Mouse (Mus musculus): ENCODE results near the gene Slit3. TPM values are rescaled to one million over a fixed set of nuclear protein-coding genes. Genes with fewer than 3 reads are reported as not detected.

Gene Slit3
- polyA plus RNA-seq, 2 experiments, result 0.20 to 0.23 TPM

DNA sequence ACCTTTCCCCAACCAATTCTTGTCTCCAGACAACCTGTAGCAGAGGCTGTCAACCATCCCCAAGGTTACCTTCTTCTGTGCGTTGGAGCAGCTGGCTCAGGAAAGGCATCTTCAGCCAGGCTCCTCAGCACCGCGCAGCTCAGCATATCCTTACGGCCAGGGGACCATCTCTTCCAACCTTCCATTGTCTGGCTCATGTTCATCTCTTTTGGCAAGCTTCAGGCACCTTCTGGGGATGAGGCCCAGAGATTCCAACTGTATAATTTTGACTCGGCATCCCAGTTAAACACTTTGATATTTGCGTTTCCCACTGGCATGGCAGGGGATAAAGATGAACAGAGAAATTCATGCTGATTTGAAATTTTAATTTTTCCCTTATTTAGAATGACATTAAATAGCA lies 622.6 kb downstream of the Slit3 start:
- TF ChIP-seq EP300 (IDR thresholded peaks at IDR 0.05; ENCODE audit: low read depth), result no peak
- DNase-seq (ENCODE audit: low read depth in 3 of 3, low spot score in 3 of 3) (no peak), ATAC-seq (ENCODE audit: insufficient read depth) (no peak)
- Histone ChIP-seq H3K4me1 (replicated peaks; ENCODE audit: control insufficient read depth in 2 of 2, insufficient read depth in 2 of 2, low read length in 1 of 2) (no peaks in the 10 kb centered on the region), H3K36me3 (replicated peaks; ENCODE audit: control insufficient read depth, insufficient read depth, low read depth) (no peaks in the 10 kb centered on the region), H3K4me3 (ENCODE audit: insufficient read depth in 1 of 2, low read depth in 2 of 2, low read length in 2 of 2) (no peak overlapping the region), H3K9ac (replicated peaks) (no peak overlapping the region), H3K9me3 (ENCODE audit: control insufficient read depth, low read length) (no peaks in the 10 kb centered on the region), H3K27me3 (ENCODE audit: control insufficient read depth, insufficient read depth, low read length) (no peaks in the 10 kb centered on the region), H3K27ac (no peak overlapping the region), H3K4me2 (ENCODE audit: low read depth) (no peak overlapping the region)
- 79% methylated on average over 6 of the region's 6 CpGs for WGBS (ENCODE audit: insufficient replicate concordance)

- Histone ChIP-seq H3K4me3 (ENCODE audit: insufficient read depth in 1 of 2, low read depth in 2 of 2, low read length in 2 of 2) (no peak overlapping the region), H3K9ac (replicated peaks) (no peak overlapping the region), H3K4me2 (ENCODE audit: low read depth) (no peak overlapping the region), H3K36me3 (replicated peaks; ENCODE audit: control insufficient read depth, insufficient read depth, low read depth) (no peaks in the 10 kb centered on the region), H3K27ac (no peak overlapping the region), H3K27me3 (ENCODE audit: control insufficient read depth, insufficient read depth, low read length) (no peaks in the 10 kb centered on the region), H3K4me1 (replicated peaks; ENCODE audit: control insufficient read depth in 2 of 2, insufficient read depth in 2 of 2, low read length in 1 of 2) (no peaks in the 10 kb centered on the region), H3K9me3 (ENCODE audit: control insufficient read depth, low read length) (no peaks in the 10 kb centered on the region)
- ATAC-seq (ENCODE audit: insufficient read depth), result no peak
- 67% methylated on average over 6 of the region's 6 CpGs for WGBS (ENCODE audit: insufficient replicate concordance)
- DNase-seq (ENCODE audit: low read depth in 3 of 3, low spot score in 3 of 3), result no peak
- TF ChIP-seq CTCF (IDR thresholded peaks at IDR 0.05; ENCODE audit: low read depth) (no peak), EP300 (IDR thresholded peaks at IDR 0.05; ENCODE audit: low read depth) (no peak)
Measured at GRCm38 (mm10) chr11:35744571-35744970, 623.5 kb downstream of the Slit3 start.

DNA sequence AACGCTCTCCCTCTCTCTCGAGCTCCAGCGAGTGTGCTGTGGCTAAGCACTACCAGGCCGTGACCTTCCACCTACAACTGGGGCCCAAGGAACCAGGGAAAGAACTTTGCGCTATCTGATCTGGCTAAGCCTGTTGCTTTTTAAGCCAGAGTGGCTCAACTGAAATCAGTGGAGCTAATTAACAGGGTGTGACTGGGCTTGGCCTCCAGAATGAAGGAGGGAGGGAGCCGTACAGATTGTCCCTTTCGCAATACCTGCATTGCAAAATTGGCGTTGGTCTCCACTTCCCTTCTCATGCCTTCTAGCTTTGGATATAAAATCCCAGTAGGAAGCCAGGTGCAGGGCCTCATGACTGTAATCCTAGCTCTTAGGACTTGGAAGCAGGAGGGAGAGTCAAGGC lies 629.6 kb downstream of the Slit3 start:
- H3K27ac ChIP-seq, result no peak overlapping the region
- H3K9ac ChIP-seq (replicated peaks), result no peak overlapping the region
- no peaks in the 10 kb centered on the region; a peak in 1 of 4 replicates for H3K4me1 ChIP-seq (replicated peaks; ENCODE audit: control insufficient read depth in 2 of 2, insufficient read depth in 2 of 2, low read length in 1 of 2)
- no peaks in the 10 kb centered on the region for H3K27me3 ChIP-seq (ENCODE audit: control insufficient read depth, insufficient read depth, low read length)
- no peak for ATAC-seq (ENCODE audit: insufficient read depth)
- H3K36me3 ChIP-seq (replicated peaks; ENCODE audit: control insufficient read depth, insufficient read depth, low read depth), result no peaks in the 10 kb centered on the region
- no peak overlapping the region for H3K4me3 ChIP-seq (ENCODE audit: insufficient read depth in 1 of 2, low read depth in 2 of 2, low read length in 2 of 2)
- H3K4me2 ChIP-seq (ENCODE audit: low read depth), result no peak overlapping the region
- H3K9me3 ChIP-seq (ENCODE audit: control insufficient read depth, low read length), result no peaks in the 10 kb centered on the region
- DNase-seq (ENCODE audit: low read depth in 3 of 3, low spot score in 3 of 3), result no peak
- 69% methylated on average over 8 of the region's 8 CpGs for WGBS (ENCODE audit: insufficient replicate concordance)
- TF ChIP-seq CTCF (IDR thresholded peaks at IDR 0.05; ENCODE audit: low read depth), result no peak
- TF ChIP-seq EP300 (IDR thresholded peaks at IDR 0.05; ENCODE audit: low read depth), result no peak

DNA sequence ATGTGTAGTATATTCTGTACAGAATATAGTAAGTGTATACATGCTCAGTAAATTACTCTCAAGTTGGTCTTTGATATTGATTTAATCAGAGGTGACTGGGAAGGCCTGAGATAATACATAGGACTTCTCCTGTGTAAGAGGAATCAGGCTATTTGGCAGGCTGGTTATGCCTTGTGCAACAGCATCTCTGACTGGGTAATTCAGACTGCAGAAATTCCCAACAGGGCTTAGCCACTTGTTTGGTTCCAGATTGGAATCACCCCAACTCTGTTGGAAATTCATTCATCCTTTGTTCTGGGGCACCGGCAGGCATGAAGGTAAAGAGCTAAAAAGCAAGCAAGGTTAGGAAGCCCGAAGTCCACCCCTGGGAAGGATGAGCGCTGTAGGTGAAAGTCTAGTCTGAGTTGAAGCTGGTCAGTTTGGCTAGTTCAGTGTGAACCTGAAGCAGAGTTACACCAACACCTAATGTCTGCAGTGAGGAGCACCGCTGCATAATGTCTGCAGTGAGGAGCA lies 633.9 kb downstream of the Slit3 start:
- no peaks in the 10 kb centered on the region for H3K27me3 ChIP-seq (ENCODE audit: control insufficient read depth, insufficient read depth, low read length)
- H3K4me2 ChIP-seq (ENCODE audit: low read depth), result no peak overlapping the region
- H3K4me1 ChIP-seq (replicated peaks; ENCODE audit: control insufficient read depth in 2 of 2, insufficient read depth in 2 of 2, low read length in 1 of 2), result no peaks in the 10 kb centered on the region; a peak in 1 of 4 replicates
- no peaks in the 10 kb centered on the region for H3K9me3 ChIP-seq (ENCODE audit: control insufficient read depth, low read length)
- DNase-seq (ENCODE audit: low read depth in 3 of 3, low spot score in 3 of 3) (no peak), ATAC-seq (ENCODE audit: insufficient read depth) (no peak)
- no peak overlapping the region for H3K9ac ChIP-seq (replicated peaks)
- H3K36me3 ChIP-seq (replicated peaks; ENCODE audit: control insufficient read depth, insufficient read depth, low read depth), result no peaks in the 10 kb centered on the region
- H3K27ac ChIP-seq, result no peak overlapping the region
- 71% methylated on average over 4 of the region's 4 CpGs for WGBS (ENCODE audit: insufficient replicate concordance)
- TF ChIP-seq CTCF (IDR thresholded peaks at IDR 0.05; ENCODE audit: low read depth) (no peak), EP300 (IDR thresholded peaks at IDR 0.05; ENCODE audit: low read depth) (no peak)
- no peak overlapping the region for H3K4me3 ChIP-seq (ENCODE audit: insufficient read depth in 1 of 2, low read depth in 2 of 2, low read length in 2 of 2)

- Histone ChIP-seq H3K4me1 (replicated peaks; ENCODE audit: control insufficient read depth in 2 of 2, insufficient read depth in 2 of 2, low read length in 1 of 2) (no peaks in the 10 kb centered on the region; a peak in 1 of 4 replicates), H3K27me3 (ENCODE audit: control insufficient read depth, insufficient read depth, low read length) (no peaks in the 10 kb centered on the region), H3K36me3 (replicated peaks; ENCODE audit: control insufficient read depth, insufficient read depth, low read depth) (no peaks in the 10 kb centered on the region), H3K9me3 (ENCODE audit: control insufficient read depth, low read length) (no peaks in the 10 kb centered on the region), H3K27ac (no peak overlapping the region), H3K4me3 (ENCODE audit: insufficient read depth in 1 of 2, low read depth in 2 of 2, low read length in 2 of 2) (no peak overlapping the region), H3K9ac (replicated peaks) (no peak overlapping the region), H3K4me2 (ENCODE audit: low read depth) (no peak overlapping the region)
- no peak for ATAC-seq (ENCODE audit: insufficient read depth)
- no peak for DNase-seq (ENCODE audit: low read depth in 3 of 3, low spot score in 3 of 3)
- WGBS (ENCODE audit: insufficient replicate concordance), result 59% methylated on average over 6 of the region's 6 CpGs
- TF ChIP-seq EP300 (IDR thresholded peaks at IDR 0.05; ENCODE audit: low read depth), result no peak
- TF ChIP-seq CTCF (IDR thresholded peaks at IDR 0.05; ENCODE audit: low read depth), result no peak
Measured at GRCm38 (mm10) chr11:35755546-35755945, 634.5 kb downstream of the Slit3 start.

Measured in liver, embryonic 14.5 days (tissue).